Mouse (Mus musculus) forebrain, postnatal 0 days (tissue): ENCODE measurements around the gene Golph3l. TPM values are rescaled to one million over a fixed set of nuclear protein-coding genes. Genes with fewer than 3 reads are reported as not detected.
A peak's percentile ranks its signal among the peaks of the same experiment; 100 is the strongest.

ENCODE experiments used
- ATAC-seq: fragments of 200-750 bp; cut with Nextera tagmentation; 2 replicates; pipeline ENCODE4 v1.8.0; 2017; ENCODE audit warnings: mild to moderate bottlenecking, moderate library complexity
- DNase-seq: peaks from one replicate; pipeline ENCODE4 v3.0.0-alpha.2; 2015
- H3K27ac ChIP-seq: fragments of 300-500 bp; sonication (generic); 2 replicates; pipeline ENCODE4 v1.5.1; 2014; ENCODE audit warnings: low read depth, mild to moderate bottlenecking, antibody characterized with exemption, low read length, moderate library complexity, mixed read lengths
- H3K27me3 ChIP-seq: fragments of 300-500 bp; sonication (generic); 2 replicates; pipeline ENCODE4 v1.6.1; 2014; ENCODE audit warnings: mild to moderate bottlenecking, low read length, mixed read lengths; ENCODE audit not compliant: insufficient read depth
- H3K36me3 ChIP-seq: fragments of 300-500 bp; sonication (generic); 2 replicates; pipeline ENCODE4 v1.6.1; 2014; ENCODE audit warnings: mild to moderate bottlenecking, moderate library complexity; ENCODE audit not compliant: insufficient read depth
- H3K4me1 ChIP-seq: fragments of 300-500 bp; sonication (generic); 2 replicates; pipeline ENCODE4 v1.6.1; 2014; ENCODE audit warnings: antibody characterized with exemption; ENCODE audit not compliant: insufficient read depth
- H3K4me2 ChIP-seq: fragments of 300-500 bp; sonication (generic); 2 replicates; pipeline ENCODE4 v1.6.1; 2014; ENCODE audit warnings: low read depth, mild to moderate bottlenecking, moderate library complexity
- H3K4me3 ChIP-seq: fragments of 300-500 bp; sonication (generic); 2 replicates; pipeline ENCODE4 v1.5.1; 2014; ENCODE audit warnings: low read depth, low read length, mixed read lengths
- H3K9ac ChIP-seq: fragments of 300-500 bp; sonication (generic); 2 replicates; pipeline ENCODE4 v1.6.1; 2014; ENCODE audit warnings: mild to moderate bottlenecking
- H3K9me3 ChIP-seq: fragments of 300-500 bp; sonication (generic); 2 replicates; pipeline ENCODE4 v1.6.1; 2016; ENCODE audit warnings: low read length
- CTCF ChIP-seq: sonication (generic); IDR thresholded peaks from 2 replicates; pipeline ENCODE4 v1.5.1; 2016; ENCODE audit warnings: antibody characterized with exemption, control low read depth, low read depth
- WGBS: fragments of 180-500 bp; shearing (Covaris S2); extraction: QIAGEN DNeasy Blood & Tissue Kit; methylation state at CpG from one replicate; pipeline ENCODE4 v1.1.7; 2014; 5-methylcytosine and 5-hydroxymethylcytosine counted together
- polyA plus RNA-seq: library from polyadenylated mRNA; unstranded; fragments of >200 nt; fragmentation: Nextera tagmentation; extraction: Ambion mirVana; gene quantifications from 2 replicates; pipeline ENCODE4 v1.2.1, GENCODE M21; 2015
- total RNA-seq: library from RNA; depleted of rRNA; stranded (reverse); fragments of >200 nt; gene quantifications from 2 replicates; pipeline ENCODE4 v1.2.3, GENCODE M21; 2014

Gene Golph3l
- total and polyA plus RNA-seq, 2 experiments from 2014 or later, result 19.2 to 28.5 TPM

DNA sequence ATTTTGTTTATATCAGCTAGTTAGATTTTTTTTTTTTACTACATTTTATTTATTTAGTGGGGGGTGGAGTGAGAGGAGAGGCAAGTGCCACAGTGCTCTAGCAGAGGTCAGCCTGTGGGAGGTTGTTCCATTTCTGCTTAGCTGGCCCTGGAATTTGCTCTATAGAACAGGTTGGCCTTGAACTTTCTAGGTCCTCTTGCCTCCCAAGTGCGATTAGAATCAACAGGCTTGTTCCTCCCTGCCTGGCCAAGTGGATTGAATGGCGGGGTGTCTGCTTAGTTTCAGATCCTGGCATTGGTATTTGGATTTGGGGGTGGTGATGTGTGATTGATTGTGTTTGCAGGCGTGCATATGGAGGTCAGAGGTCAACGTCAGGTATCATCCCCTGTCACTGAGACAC, 47.3 kb downstream of the Golph3l start:
- H3K9ac ChIP-seq, result no peak overlapping the region
- no peak overlapping the region for H3K27ac ChIP-seq
- no peak overlapping the region for H3K4me3 ChIP-seq
- no peak for DNase-seq
- H3K36me3 ChIP-seq, result peaks cover 54% of the 10 kb centered on the region
- WGBS, result 89% methylated on average over 4 of the region's 4 CpGs
- no peak for ATAC-seq
- no peaks in the 10 kb centered on the region for H3K4me1 ChIP-seq
- no peaks in the 10 kb centered on the region for H3K9me3 ChIP-seq
- H3K4me2 ChIP-seq, result no peak overlapping the region
- no peak for TF ChIP-seq CTCF
- H3K27me3 ChIP-seq, result no peaks in the 10 kb centered on the region

GRCm38 (mm10) chr3:95639694-95640093, 51.0 kb downstream of the Golph3l start:
- 94% methylated on average over 1 of the region's 1 CpGs for WGBS
- ATAC-seq, result no peak
- no peak overlapping the region for H3K9ac ChIP-seq

GRCm38 (mm10) chr3:95643097-95643496, 54.4 kb downstream of the Golph3l start:
- H3K4me2 ChIP-seq, result no peak overlapping the region
- no peaks in the 10 kb centered on the region for H3K27me3 ChIP-seq
- no peak for ATAC-seq
- no peak overlapping the region for H3K27ac ChIP-seq
- no peaks in the 10 kb centered on the region for H3K4me1 ChIP-seq
- DNase-seq, result no peak
- H3K4me3 ChIP-seq, result no peak overlapping the region
- H3K36me3 ChIP-seq, result peaks cover 8% of the 10 kb centered on the region; the same call in 1 of the 2 replicates
- H3K9ac ChIP-seq, result no peak overlapping the region
- no peaks in the 10 kb centered on the region for H3K9me3 ChIP-seq
- WGBS, result 93% methylated on average over 7 of the region's 7 CpGs
- no peak for TF ChIP-seq CTCF

More at GRCm38 (mm10) chr3:95639694-95640093, 51.0 kb downstream of the Golph3l start:
- H3K27me3 ChIP-seq, result no peaks in the 10 kb centered on the region
- no peaks in the 10 kb centered on the region for H3K9me3 ChIP-seq
- no peak for DNase-seq
- H3K4me3 ChIP-seq, result no peak overlapping the region
- no peaks in the 10 kb centered on the region for H3K4me1 ChIP-seq
- peak; percentile 21; the same call in 1 of the 2 replicates for TF ChIP-seq CTCF
- no peak overlapping the region for H3K27ac ChIP-seq
- H3K36me3 ChIP-seq, result peaks cover 26% of the 10 kb centered on the region
- H3K4me2 ChIP-seq, result no peak overlapping the region

GRCm38 (mm10) chr3:95645313-95646235, 56.8 kb downstream of the Golph3l start:
- Histone ChIP-seq H3K27ac (no peak overlapping the region), H3K9me3 (no peaks in the 10 kb centered on the region), H3K27me3 (no peaks in the 10 kb centered on the region), H3K9ac (no peak overlapping the region), H3K4me3 (no peak overlapping the region), H3K4me1 (no peaks in the 10 kb centered on the region), H3K36me3 (no peaks in the 10 kb centered on the region; the same call in 1 of the 2 replicates), H3K4me2 (no peak overlapping the region)
- WGBS, result 66% methylated on average over 10 of the region's 10 CpGs
- DNase-seq, result no peak
- no peak for TF ChIP-seq CTCF
- no peak for ATAC-seq

- H3K4me1 ChIP-seq, result no peaks in the 10 kb centered on the region
- no peak for DNase-seq
- no peak overlapping the region for H3K9ac ChIP-seq
- no peak for ATAC-seq
- H3K9me3 ChIP-seq, result no peaks in the 10 kb centered on the region
- TF ChIP-seq CTCF, result no peak
- 88% methylated on average over 5 of the region's 5 CpGs for WGBS
- no peak overlapping the region for H3K4me3 ChIP-seq
- no peak overlapping the region for H3K27ac ChIP-seq
- H3K36me3 ChIP-seq, result no peaks in the 10 kb centered on the region
- H3K27me3 ChIP-seq, result no peaks in the 10 kb centered on the region
- H3K4me2 ChIP-seq, result no peak overlapping the region
Observed at GRCm38 (mm10) chr3:95648016-95648415, 59.3 kb downstream of the Golph3l start.

DNA sequence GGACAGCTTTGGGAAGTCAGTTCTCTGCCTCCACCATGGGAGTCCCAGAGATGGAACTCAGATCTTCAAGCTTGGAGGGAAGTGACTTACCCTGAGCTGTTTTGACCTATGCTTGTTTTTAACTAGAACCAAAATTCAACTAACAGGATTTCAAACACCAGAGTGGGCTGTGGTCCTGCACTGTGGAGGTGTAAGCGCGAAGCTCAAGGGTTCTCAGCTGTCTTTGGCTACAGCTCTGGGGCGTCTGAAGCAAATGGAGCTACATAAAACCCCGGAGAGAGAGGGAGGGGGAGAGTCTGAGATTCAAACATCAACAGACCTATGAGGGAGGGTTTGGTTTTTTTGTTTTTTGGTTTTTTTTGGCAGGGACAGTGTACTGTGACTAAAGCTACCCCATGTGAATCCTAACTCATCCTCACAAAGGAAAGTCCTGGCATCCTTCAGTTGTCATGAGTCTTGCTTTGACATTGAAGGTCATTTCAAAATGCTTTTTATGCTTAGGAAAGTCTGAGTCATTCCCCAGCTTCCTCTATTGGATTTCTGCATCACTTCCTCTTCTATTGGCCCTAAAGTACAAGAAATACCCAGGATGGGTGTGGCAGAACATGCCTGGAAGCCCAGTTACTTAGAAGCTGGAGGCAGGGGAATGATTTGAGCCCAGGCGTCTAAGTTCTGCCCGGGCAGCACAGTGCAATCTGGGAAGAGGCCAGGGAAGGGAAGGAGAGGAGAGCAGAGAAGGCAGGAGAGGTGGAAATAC, 61.7 kb downstream of the Golph3l start:
- Histone ChIP-seq H3K27ac (no peak overlapping the region), H3K4me3 (no peak overlapping the region), H3K36me3 (no peaks in the 10 kb centered on the region), H3K9me3 (no peaks in the 10 kb centered on the region), H3K4me2 (no peak overlapping the region), H3K4me1 (no peaks in the 10 kb centered on the region), H3K27me3 (no peaks in the 10 kb centered on the region), H3K9ac (no peak overlapping the region)
- 77% methylated on average over 6 of the region's 6 CpGs for WGBS
- TF ChIP-seq CTCF, result no peak
- ATAC-seq (no peak), DNase-seq (no peak)

DNA sequence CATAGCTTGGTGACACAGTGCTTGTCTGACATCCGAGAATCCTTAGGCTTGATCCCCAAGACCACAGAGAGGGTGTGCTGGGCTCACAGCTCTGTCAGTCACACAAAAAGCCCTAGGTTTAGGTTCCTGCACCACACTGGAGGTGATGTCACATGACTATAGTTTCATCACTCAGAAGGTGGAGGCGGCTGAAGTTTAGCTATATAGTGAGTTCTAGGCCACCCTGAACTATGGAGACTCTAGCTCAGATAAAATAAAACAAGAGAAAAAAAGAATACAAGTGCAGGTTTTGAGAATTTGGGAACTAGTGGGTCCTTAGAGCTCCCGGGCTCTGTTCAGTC, 62.3 kb downstream of the Golph3l start:
- Histone ChIP-seq H3K4me3 (no peak overlapping the region), H3K4me1 (no peaks in the 10 kb centered on the region), H3K9ac (no peak overlapping the region), H3K27ac (no peak overlapping the region), H3K36me3 (no peaks in the 10 kb centered on the region), H3K4me2 (no peak overlapping the region), H3K9me3 (no peaks in the 10 kb centered on the region), H3K27me3 (no peaks in the 10 kb centered on the region)
- no peak for TF ChIP-seq CTCF
- no peak for ATAC-seq
- WGBS, result 94% methylated on average over 3 of the region's 3 CpGs
- DNase-seq, result no peak
